Mouse (Mus musculus): ENCODE data around the gene Glrx5.

- no peak for TF ChIP-seq MYC (IDR thresholded peaks at IDR 0.05; ENCODE audit: low read depth, low read length)
- TF ChIP-seq ELF1 (IDR thresholded peaks at IDR 0.05; ENCODE audit: low read depth, low read length): no peak
- TF ChIP-seq SMC3 (IDR thresholded peaks at IDR 0.05; ENCODE audit: low read depth, low read length): no peak
- no peak for TF ChIP-seq POLR2A (IDR thresholded peaks at IDR 0.05; ENCODE audit: control insufficient read depth in 1 of 2, insufficient read depth in 1 of 2, low read depth in 1 of 2, low read length in 2 of 2, poor library complexity in 1 of 2)
- TF ChIP-seq USF1 (IDR thresholded peaks at IDR 0.05; ENCODE audit: low read depth, low read length): no peak
- TF ChIP-seq UBTF (IDR thresholded peaks at IDR 0.05; ENCODE audit: borderline replicate concordance, insufficient read depth, low read depth, low read length): no peak
- no peak for TF ChIP-seq CTCF (IDR thresholded peaks at IDR 0.05 in 2 of 3, conservative IDR thresholded peaks at IDR 0.05 in 1 of 3; ENCODE audit: control insufficient read depth in 1 of 3, insufficient read depth in 1 of 3, low read depth in 2 of 3, low read length in 3 of 3, poor library complexity in 1 of 3, severe bottlenecking in 1 of 3)
- TF ChIP-seq MAFK (IDR thresholded peaks at IDR 0.05; ENCODE audit: borderline replicate concordance, low read depth, low read length): no peak
- TF ChIP-seq ZMIZ1 (IDR thresholded peaks at IDR 0.05; ENCODE audit: low read depth, low read length): no peak
- TF ChIP-seq E2F4 (IDR thresholded peaks at IDR 0.05; ENCODE audit: borderline replicate concordance, low read depth, low read length): no peak
- TF ChIP-seq GABPA (IDR thresholded peaks at IDR 0.05; ENCODE audit: low read depth, low read length): no peak
- no peak for TF ChIP-seq NRF1 (IDR thresholded peaks at IDR 0.05; ENCODE audit: insufficient read depth, low read depth, low read length, poor library complexity, severe bottlenecking)
- no peak for TF ChIP-seq GATA1 (IDR thresholded peaks at IDR 0.05; ENCODE audit: low read depth, low read length)
Observed at GRCm38 (mm10) chr12:104987936-104988335, 44.6 kb upstream of the Glrx5 start.
